Mouse (Mus musculus): ENCODE data around the gene Gfod1. TPM values are rescaled to one million over a fixed set of nuclear protein-coding genes. Genes with fewer than 3 reads are reported as not detected.

Gene Gfod1
- total RNA-seq, 2 experiments from 2014 or later = 89.0 to 108 TPM

Other genes starting within 250 kb of the Gfod1 start
- gene Tbc1d7, start 132.7 kb downstream of the Gfod1 start, total RNA-seq (2021) = 10 to 100 TPM; 30.7 to 32.9 TPM
- gene Sirt5, start 61.3 kb upstream of the Gfod1 start, total RNA-seq (2021) = 10 to 100 TPM; 17.6 to 19.5 TPM
- 10 to 100 TPM; 61.3 to 64.0 TPM for gene Nol7, start 94.2 kb upstream of the Gfod1 start, total RNA-seq (2021)
- gene Ranbp9, start 177.1 kb upstream of the Gfod1 start, total RNA-seq (2021) = 10 to 100 TPM; 95.4 to 99.3 TPM

Data from left cerebral cortex, postnatal 36 days (tissue).